Mouse (Mus musculus) stomach, postnatal 0 days (tissue): ENCODE results near the gene Myo6.

Source experiments
- CTCF ChIP-seq: IDR thresholded peaks from 2 replicates; pipeline ENCODE4 v1.5.1; 2016; ENCODE audit warnings: antibody characterized with exemption, low read depth, mild to moderate bottlenecking, moderate library complexity
- EP300 ChIP-seq: optimal IDR thresholded peaks from 2 replicates; pipeline ENCODE3; 2016; ENCODE audit warnings: antibody characterized with exemption

DNA sequence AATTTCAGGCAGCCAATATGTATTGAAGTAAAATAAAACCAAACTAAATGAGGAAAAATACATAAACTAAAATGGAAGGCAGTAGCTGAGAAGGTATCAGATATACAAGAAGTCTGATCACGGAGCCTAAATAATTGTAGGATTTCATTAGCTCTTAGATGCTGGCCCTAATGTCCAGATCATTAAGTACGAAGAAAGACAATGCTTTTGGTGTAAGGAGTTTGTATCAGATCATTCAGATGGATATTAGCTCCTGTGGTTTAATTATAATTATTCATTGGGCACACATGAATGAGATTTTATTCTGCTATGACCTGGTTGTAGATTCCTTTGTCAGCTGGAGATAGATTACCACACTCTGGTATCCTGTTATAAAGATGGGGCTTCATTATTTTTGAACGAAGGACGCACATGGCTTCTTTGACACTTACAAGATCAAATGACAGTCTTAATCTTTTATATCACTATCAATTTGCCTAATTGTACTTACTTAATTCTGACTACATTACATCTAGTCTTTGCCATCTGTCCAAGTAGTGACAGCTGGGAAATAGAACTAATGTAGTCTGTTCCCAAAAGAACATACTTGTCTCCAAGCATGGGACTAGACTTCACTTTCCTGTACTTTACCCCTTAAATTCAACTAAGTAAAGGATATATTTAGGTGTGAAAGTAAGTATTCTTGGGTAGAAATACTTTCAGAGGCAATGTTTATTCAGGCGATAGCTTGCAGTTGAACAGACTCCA is 61.9 kb downstream of the Myo6 start:
- TF ChIP-seq CTCF: no peak
- no peak for TF ChIP-seq EP300
